Mouse (Mus musculus) bone marrow macrophage, adult 2 months (primary cell): ENCODE data around the gene Tmigd1. TPM values are rescaled to one million over a fixed set of nuclear protein-coding genes. Genes with fewer than 3 reads are reported as not detected.
A peak's percentile ranks its signal among the peaks of the same experiment; 100 is the strongest.

ENCODE experiments used
- H3K27ac ChIP-seq: 2 replicates; pipeline ENCODE4 v1.5.1; 2012; ENCODE audit warnings: low read depth, low read length; ENCODE audit not compliant: insufficient read depth
- H3K4me1 ChIP-seq: 2 replicates; pipeline ENCODE4 v1.6.1; 2012; ENCODE audit warnings: low read length; ENCODE audit not compliant: control insufficient read depth, insufficient read depth
- H3K4me3 ChIP-seq: 2 replicates; pipeline ENCODE4 v1.5.1; 2012; ENCODE audit warnings: mild to moderate bottlenecking, low read length, moderate library complexity; ENCODE audit not compliant: insufficient read depth
- CTCF ChIP-seq: IDR thresholded peaks from 2 replicates; pipeline ENCODE4 v1.5.1; 2012; ENCODE audit warnings: low read depth, mild to moderate bottlenecking, low read length, moderate library complexity
- POLR2A ChIP-seq: IDR thresholded peaks from 2 replicates; pipeline ENCODE4 v1.6.1; 2012; ENCODE audit warnings: mild to moderate bottlenecking, low read depth, low read length, borderline replicate concordance
- polyA plus RNA-seq: library from polyadenylated mRNA; stranded (reverse); fragments of >200 nt; gene quantifications from 2 replicates; pipeline ENCODE4 v1.2.4, GENCODE M21; 2012; ENCODE audit not compliant: missing spikeins, insufficient read depth, insufficient read length

The Tmigd1 gene
- polyA plus RNA-seq, 1 experiment = not detected

DNA sequence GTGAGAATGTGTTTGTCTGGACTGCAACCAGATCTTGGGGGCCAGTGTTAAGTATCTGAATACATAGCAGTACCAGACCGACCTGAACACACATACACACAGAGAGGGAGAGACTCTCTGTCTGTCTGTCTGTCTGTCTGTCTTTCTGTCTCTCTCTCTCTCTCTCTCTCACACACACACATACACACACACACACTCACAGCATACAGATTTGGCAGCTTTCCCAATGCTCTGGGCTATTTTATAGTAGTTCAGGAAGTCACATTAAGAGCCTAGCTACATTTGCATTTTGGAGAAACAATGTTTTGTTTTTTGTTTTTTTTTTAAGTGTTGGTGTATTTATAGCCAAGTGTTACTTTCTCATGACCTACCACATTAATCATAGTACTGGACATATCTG, 4.8 kb upstream of the Tmigd1 start:
- H3K4me1 ChIP-seq = peaks cover 57% of the 10 kb centered on the region

DNA sequence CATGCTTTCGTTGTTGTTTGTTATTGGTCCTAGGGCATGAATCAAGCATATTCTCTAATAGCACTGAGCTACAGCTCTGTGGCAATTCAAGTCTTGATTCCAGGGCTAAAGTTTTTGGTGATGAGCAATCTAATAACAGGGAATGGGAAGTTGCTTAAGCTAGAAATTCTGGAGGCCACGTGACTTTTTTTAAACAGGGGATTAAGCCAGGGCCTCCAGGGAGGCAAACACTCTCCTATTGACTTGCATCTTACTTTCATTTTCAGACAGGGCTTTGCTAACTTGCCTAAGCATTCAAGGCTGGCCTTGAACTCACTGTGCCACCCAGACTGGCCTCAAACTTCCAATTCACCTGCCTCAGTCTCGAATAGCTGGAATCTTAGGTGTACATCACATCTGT, 4.1 kb upstream of the Tmigd1 start:
- TF ChIP-seq POLR2A (no peak), CTCF (no peak)
- H3K4me3 ChIP-seq = no peak overlapping the region
- H3K4me1 ChIP-seq = peaks cover 55% of the 10 kb centered on the region
- peak overlapping the region; percentile 49 for H3K27ac ChIP-seq

More for the DNA sequence above, 4.8 kb upstream of the Tmigd1 start:
- no peak overlapping the region for H3K4me3 ChIP-seq
- H3K27ac ChIP-seq = no peak overlapping the region
- no peak for TF ChIP-seq CTCF
- no peak for TF ChIP-seq POLR2A

DNA sequence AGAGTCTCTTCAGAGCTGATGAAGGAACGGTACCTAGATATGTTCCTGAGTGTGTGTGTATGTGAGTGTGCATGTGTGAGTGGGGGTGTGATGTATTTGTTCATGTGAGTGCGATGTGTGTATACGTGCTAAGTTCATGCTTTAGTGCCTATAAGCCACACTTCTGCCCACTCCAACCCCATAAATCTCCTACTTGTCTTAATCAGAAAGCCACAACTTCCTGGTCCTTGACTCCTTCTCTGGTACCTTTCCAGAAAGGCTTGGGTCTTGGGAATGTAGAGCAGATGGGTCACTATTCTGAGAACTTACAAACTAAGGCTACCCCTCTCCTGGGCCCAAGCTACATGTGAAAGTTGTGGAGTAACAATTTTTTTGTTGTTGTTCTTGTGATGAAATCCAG, 3.2 kb upstream of the Tmigd1 start:
- no peak for TF ChIP-seq CTCF
- TF ChIP-seq POLR2A = no peak
- H3K4me3 ChIP-seq = no peak overlapping the region
- peaks cover 46% of the 10 kb centered on the region for H3K4me1 ChIP-seq
- no peak overlapping the region for H3K27ac ChIP-seq

DNA sequence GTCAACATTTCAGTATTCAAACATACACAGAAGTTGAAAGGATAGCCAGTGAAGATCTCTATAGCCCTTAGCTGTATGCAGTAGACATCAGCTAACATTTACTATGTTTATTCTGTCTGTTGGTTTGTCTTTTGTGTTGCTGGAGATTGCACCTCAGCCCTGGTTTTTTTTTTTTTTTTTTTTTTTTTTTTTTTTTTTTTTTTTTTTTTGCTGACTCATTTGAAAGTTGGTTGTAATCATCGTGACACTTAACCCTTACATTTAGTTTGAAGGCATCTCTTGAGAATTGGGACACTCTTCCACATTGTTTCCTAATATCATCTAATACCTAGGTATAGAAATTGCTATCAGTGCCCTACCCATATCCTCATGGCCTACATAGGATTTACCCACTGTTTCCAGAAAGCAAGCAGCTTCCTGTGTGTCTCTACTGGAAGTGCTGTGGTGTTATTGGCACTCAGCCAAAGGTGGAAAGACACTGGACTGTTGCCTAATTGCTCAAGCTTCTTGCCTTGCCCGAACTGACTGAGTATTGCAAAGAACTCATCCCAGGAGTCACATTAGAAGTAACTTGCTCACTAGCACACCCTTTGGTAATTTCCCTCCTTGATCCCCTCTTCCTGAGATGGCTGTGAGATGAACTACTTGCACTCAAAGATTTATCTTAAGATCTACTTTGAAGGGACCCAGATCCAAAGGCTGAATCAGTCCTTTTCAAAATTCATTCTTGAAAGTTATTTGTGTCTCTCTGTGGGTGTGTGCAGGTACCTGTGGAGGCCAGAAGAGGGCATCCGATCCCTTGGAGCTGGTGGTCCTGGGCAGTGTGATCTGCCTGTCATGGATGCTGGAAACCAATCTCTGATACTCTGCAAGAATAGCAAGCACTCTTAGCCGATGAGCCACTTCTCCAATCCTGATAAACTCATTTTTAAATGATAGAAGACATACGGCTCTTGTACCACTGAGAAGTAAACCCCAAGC, 1.9 kb upstream of the Tmigd1 start:
- Histone ChIP-seq H3K27ac (peak overlapping the region; percentile 5; the same call in 1 of the 2 replicates), H3K4me3 (no peak overlapping the region), H3K4me1 (peaks cover 42% of the 10 kb centered on the region)
- TF ChIP-seq CTCF (0 out of 2 replicates have a peak, but pooled peaks have one; percentile 23), POLR2A (no peak)

DNA sequence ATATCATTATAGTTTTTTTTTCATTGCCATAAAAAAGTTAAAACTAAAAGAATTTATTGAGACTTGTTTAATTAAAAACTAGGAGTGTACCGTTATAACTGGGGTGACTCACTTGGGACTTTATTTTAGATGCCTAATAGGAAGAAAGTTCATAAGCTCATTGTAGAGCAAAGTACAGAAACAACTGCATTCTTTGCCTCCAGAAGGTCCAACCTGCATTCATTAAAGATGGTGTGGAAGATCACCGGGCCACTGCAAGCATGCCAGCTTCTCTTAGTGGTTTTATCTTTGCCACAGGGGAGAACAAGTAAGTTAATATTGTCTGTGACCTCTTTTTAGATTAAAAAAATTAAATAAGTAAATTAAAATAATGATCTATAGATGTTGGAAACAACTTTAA, 2.4 kb downstream of the Tmigd1 start:
- no peak overlapping the region for H3K4me3 ChIP-seq
- H3K27ac ChIP-seq = no peak overlapping the region
- TF ChIP-seq CTCF = no peak
- no peak for TF ChIP-seq POLR2A
- H3K4me1 ChIP-seq = peaks cover 23% of the 10 kb centered on the region

DNA sequence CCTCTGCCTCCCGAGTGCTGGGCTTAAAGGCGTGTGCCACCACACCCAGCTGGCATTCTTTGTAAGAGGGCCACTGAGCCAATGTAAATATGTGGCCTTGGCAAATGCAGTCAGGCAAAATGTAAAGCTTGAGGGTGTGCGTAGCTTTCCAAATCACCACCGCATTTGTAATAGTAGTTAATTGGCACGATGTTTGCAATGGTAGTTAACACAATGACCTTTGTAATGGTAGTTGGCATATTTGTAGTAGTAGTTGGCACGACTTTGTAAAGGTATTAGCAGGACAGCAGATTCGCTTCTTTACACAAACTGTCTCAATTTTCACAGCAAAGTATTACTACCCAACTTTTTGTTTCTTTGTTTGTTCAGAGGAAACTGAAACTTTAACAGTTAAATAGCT, 6.7 kb downstream of the Tmigd1 start:
- no peak overlapping the region for H3K4me3 ChIP-seq
- H3K4me1 ChIP-seq = peaks cover 2% of the 10 kb centered on the region; the same call in 1 of the 2 replicates
- H3K27ac ChIP-seq = no peak overlapping the region
- TF ChIP-seq CTCF (no peak), POLR2A (no peak)

DNA sequence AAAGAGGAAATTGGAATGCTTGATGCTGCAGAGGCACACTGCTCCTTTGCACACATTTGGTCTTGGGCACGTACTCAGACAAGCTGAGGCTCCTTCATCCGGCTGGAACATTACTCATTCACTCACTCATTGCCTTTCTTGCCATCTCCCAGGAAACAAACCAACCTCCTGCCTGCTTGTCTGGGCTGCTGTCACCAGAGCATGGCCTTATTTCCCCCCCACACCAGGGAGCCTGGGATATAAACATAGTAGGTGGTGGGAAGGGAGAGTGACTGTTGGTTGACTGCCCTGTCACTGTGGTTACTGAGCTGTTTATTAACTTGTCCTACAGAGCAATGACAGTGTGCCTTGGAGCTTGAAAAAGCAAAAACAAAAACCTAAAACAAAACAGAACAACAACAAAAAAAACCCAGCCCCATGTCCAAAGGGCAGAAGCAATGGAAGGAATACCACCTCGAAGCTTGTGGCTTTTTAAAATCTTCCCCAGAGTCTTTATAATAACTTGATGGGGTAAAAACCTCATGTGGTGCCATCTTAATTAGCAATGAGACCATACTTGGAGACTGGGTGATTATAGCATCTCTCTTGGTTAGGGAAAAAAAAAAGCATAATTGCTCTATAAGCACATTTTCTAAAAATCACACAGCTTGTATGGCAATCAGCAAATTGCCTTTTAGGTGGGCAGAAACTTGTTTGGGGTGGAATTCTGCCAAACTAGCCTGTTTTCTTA, 9.5 kb downstream of the Tmigd1 start:
- no peak overlapping the region for H3K27ac ChIP-seq
- peaks cover 6% of the 10 kb centered on the region; the same call in 1 of the 2 replicates for H3K4me1 ChIP-seq
- TF ChIP-seq POLR2A (no peak), CTCF (no peak)
- no peak overlapping the region for H3K4me3 ChIP-seq

DNA sequence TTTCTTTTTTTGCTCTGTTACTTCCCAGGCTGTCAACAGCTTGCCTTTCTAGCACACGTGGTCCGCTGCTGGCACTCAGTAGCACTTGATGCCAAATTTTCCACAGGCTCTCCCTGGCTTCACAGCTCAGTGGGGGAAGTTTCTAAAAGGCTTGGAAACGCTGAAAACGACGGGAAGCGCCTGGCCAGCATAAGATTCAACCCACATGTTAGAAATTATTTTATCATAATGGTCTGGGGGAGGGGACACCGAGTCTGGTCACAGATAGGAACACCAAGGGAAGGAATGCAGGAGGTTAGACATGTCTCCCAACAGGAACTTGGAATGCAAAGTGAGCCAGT, 10.1 kb downstream of the Tmigd1 start:
- H3K4me1 ChIP-seq = peaks cover 8% of the 10 kb centered on the region; the same call in 1 of the 2 replicates
- no peak overlapping the region for H3K4me3 ChIP-seq
- no peak for TF ChIP-seq CTCF
- TF ChIP-seq POLR2A = no peak
- no peak overlapping the region for H3K27ac ChIP-seq

DNA sequence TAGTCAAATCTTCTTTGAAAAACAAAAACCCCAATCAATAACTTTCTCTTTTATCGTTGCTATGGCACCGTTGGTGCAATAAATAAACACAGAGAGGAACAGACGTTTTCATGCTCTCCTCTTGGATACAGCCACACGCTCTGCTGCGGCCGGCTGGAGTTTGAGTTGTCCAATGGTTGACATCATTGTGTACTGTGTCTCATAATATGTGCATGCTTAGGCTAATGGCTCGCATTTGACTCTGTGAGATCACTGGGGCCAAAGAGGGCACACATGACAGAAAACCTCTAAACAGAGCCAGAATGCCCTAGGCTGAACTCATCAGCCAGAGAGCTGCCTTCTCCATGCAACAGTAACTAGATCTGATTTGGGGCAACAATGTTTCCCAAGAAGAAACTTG, 12.4 kb downstream of the Tmigd1 start:
- Histone ChIP-seq H3K4me3 (no peak overlapping the region), H3K4me1 (peaks cover 9% of the 10 kb centered on the region; the same call in 1 of the 2 replicates), H3K27ac (no peak overlapping the region)
- no peak for TF ChIP-seq POLR2A
- no peak for TF ChIP-seq CTCF
